Mouse (Mus musculus) G1E (cell line): Measurements from ENCODE around the gene Lsr.
"Not testable (repeated sequence)": the region's sequence is repeated elsewhere in the genome, so short reads cannot be mapped to it uniquely, and the experiment has no call there.

Experiments
- CTCF ChIP-seq: IDR thresholded peaks from 2 replicates; pipeline ENCODE4 v1.5.1; 2012; ENCODE audit warnings: low read depth, low read length, inconsistent platforms, mixed read lengths
- GATA1 ChIP-seq: IDR thresholded peaks from 2 replicates; pipeline ENCODE4 v1.6.1; 2012; ENCODE audit warnings: borderline replicate concordance, low read length, inconsistent platforms, mixed read lengths
- GATA2 ChIP-seq: IDR thresholded peaks from 2 replicates; pipeline ENCODE4 v1.6.1; 2012; ENCODE audit warnings: low read depth, low read length, inconsistent platforms, borderline replicate concordance
- POLR2AphosphoS5 ChIP-seq: IDR thresholded peaks from 2 replicates; pipeline ENCODE4 v1.6.1; 2012; ENCODE audit warnings: low read depth, low read length, inconsistent platforms; ENCODE audit not compliant: insufficient replicate concordance
- TAL1 ChIP-seq: conservative IDR thresholded peaks from 2 replicates; pipeline ENCODE4 v1.6.1; 2012; ENCODE audit warnings: low read depth, low read length, inconsistent platforms, mixed read lengths

GRCm38 (mm10) chr7:30924581-30924980, 48.7 kb downstream of the Lsr start, which contains the start of gene Hamp2:
- TF ChIP-seq CTCF, POLR2AphosphoS5, GATA1, TAL1, GATA2: not testable (repeated sequence)
